Mouse (Mus musculus): ENCODE data around the gene Etv5. TPM values are rescaled to one million over a fixed set of nuclear protein-coding genes. Genes with fewer than 3 reads are reported as not detected.

Gene Etv5
- polyA plus RNA-seq, 1 experiment from 2014 or later, result 14.5 TPM

GRCm38 (mm10) chr16:22406050-22406449 lies 33.5 kb downstream of the Etv5 start:
- Histone ChIP-seq H3K4me2 (no peak overlapping the region), H3K4me3 (no peak overlapping the region), H3K9ac (no peak overlapping the region), H3K4me1 (0 out of 2 replicates have a peak, but pooled peaks cover 6% of the 10 kb centered on the region), H3K9me3 (replicated peaks) (no peaks in the 10 kb centered on the region), H3K27ac (no peak overlapping the region), H3K36me3 (ENCODE audit: poor library complexity, severe bottlenecking) (no peaks in the 10 kb centered on the region), H3K27me3 (no peaks in the 10 kb centered on the region)
- WGBS, result 73% methylated on average over 4 of the region's 4 CpGs
- no peak for ATAC-seq

GRCm38 (mm10) chr16:22405492-22405891 lies 34.0 kb downstream of the Etv5 start:
- ATAC-seq, result no peak
- no peak overlapping the region for H3K4me3 ChIP-seq
- H3K9ac ChIP-seq, result no peak overlapping the region
- H3K27me3 ChIP-seq, result no peaks in the 10 kb centered on the region
- no peak overlapping the region for H3K27ac ChIP-seq
- no peaks in the 10 kb centered on the region for H3K9me3 ChIP-seq (replicated peaks)
- H3K4me2 ChIP-seq, result no peak overlapping the region
- no peaks in the 10 kb centered on the region for H3K36me3 ChIP-seq (ENCODE audit: poor library complexity, severe bottlenecking)
- H3K4me1 ChIP-seq, result 0 out of 2 replicates have a peak, but pooled peaks cover 6% of the 10 kb centered on the region
- WGBS, result 75% methylated on average over 10 of the region's 10 CpGs

GRCm38 (mm10) chr16:22403715-22404114 lies 35.8 kb downstream of the Etv5 start:
- Histone ChIP-seq H3K36me3 (ENCODE audit: poor library complexity, severe bottlenecking) (no peaks in the 10 kb centered on the region), H3K4me2 (no peak overlapping the region), H3K9ac (no peak overlapping the region), H3K9me3 (replicated peaks) (no peaks in the 10 kb centered on the region), H3K27me3 (no peaks in the 10 kb centered on the region), H3K4me3 (no peak overlapping the region), H3K4me1 (0 out of 2 replicates have a peak, but pooled peaks cover 6% of the 10 kb centered on the region), H3K27ac (no peak overlapping the region)
- ATAC-seq, result no peak
- 92% methylated on average over 4 of the region's 4 CpGs for WGBS

- H3K27me3 ChIP-seq, result no peaks in the 10 kb centered on the region
- no peaks in the 10 kb centered on the region for H3K9me3 ChIP-seq (replicated peaks)
- H3K36me3 ChIP-seq (ENCODE audit: poor library complexity, severe bottlenecking), result no peaks in the 10 kb centered on the region
- H3K4me2 ChIP-seq, result no peak overlapping the region
- 0 out of 2 replicates have a peak, but pooled peaks cover 6% of the 10 kb centered on the region for H3K4me1 ChIP-seq
- H3K9ac ChIP-seq, result no peak overlapping the region
- no peak for ATAC-seq
- no peak overlapping the region for H3K27ac ChIP-seq
- H3K4me3 ChIP-seq, result no peak overlapping the region
Observed at GRCm38 (mm10) chr16:22402600-22402999, 36.9 kb downstream of the Etv5 start.

- no peak for ATAC-seq
- no peak overlapping the region for H3K4me3 ChIP-seq
- H3K4me1 ChIP-seq, result no peaks in the 10 kb centered on the region
- H3K9ac ChIP-seq, result no peak overlapping the region
- WGBS, result 64% methylated on average over 6 of the region's 6 CpGs
- H3K27ac ChIP-seq, result no peak overlapping the region
- no peak overlapping the region for H3K4me2 ChIP-seq
- H3K36me3 ChIP-seq (ENCODE audit: poor library complexity, severe bottlenecking), result no peaks in the 10 kb centered on the region
- H3K9me3 ChIP-seq (replicated peaks), result no peaks in the 10 kb centered on the region
- no peaks in the 10 kb centered on the region for H3K27me3 ChIP-seq
Observed at GRCm38 (mm10) chr16:22400226-22400625, 39.3 kb downstream of the Etv5 start.

- H3K4me1 ChIP-seq, result no peaks in the 10 kb centered on the region
- no peak overlapping the region; the same call in 1 of the 2 replicates for H3K27ac ChIP-seq
- 89% methylated on average over 10 of the region's 10 CpGs for WGBS
- no peak overlapping the region for H3K4me3 ChIP-seq
- no peaks in the 10 kb centered on the region for H3K9me3 ChIP-seq (replicated peaks)
- H3K4me2 ChIP-seq, result no peak overlapping the region
- no peaks in the 10 kb centered on the region for H3K36me3 ChIP-seq (ENCODE audit: poor library complexity, severe bottlenecking)
- no peak overlapping the region for H3K9ac ChIP-seq
- no peak for ATAC-seq
- no peaks in the 10 kb centered on the region for H3K27me3 ChIP-seq
Observed at GRCm38 (mm10) chr16:22398784-22399453, 40.6 kb downstream of the Etv5 start.

- H3K4me1 ChIP-seq, result no peaks in the 10 kb centered on the region
- no peaks in the 10 kb centered on the region for H3K36me3 ChIP-seq (ENCODE audit: poor library complexity, severe bottlenecking)
- no peak for ATAC-seq
- no peak overlapping the region for H3K27ac ChIP-seq
- H3K9ac ChIP-seq, result no peak overlapping the region
- no peaks in the 10 kb centered on the region for H3K9me3 ChIP-seq (replicated peaks)
- no peak overlapping the region for H3K4me3 ChIP-seq
- H3K27me3 ChIP-seq, result no peaks in the 10 kb centered on the region
- WGBS, result 87% methylated on average over 11 of the region's 11 CpGs
- H3K4me2 ChIP-seq, result no peak overlapping the region
Observed at GRCm38 (mm10) chr16:22398354-22398753, 41.2 kb downstream of the Etv5 start.

- Histone ChIP-seq H3K27ac (no peak overlapping the region), H3K9me3 (replicated peaks) (no peaks in the 10 kb centered on the region), H3K9ac (no peak overlapping the region), H3K4me3 (no peak overlapping the region), H3K4me1 (no peaks in the 10 kb centered on the region), H3K4me2 (no peak overlapping the region), H3K27me3 (no peaks in the 10 kb centered on the region), H3K36me3 (ENCODE audit: poor library complexity, severe bottlenecking) (no peaks in the 10 kb centered on the region)
- WGBS, result 85% methylated on average over 8 of the region's 8 CpGs
- ATAC-seq, result no peak
Observed at GRCm38 (mm10) chr16:22396420-22396819, 43.1 kb downstream of the Etv5 start.

GRCm38 (mm10) chr16:22395093-22395844 lies 44.2 kb downstream of the Etv5 start:
- Histone ChIP-seq H3K36me3 (ENCODE audit: poor library complexity, severe bottlenecking) (no peaks in the 10 kb centered on the region), H3K4me2 (no peak overlapping the region), H3K9me3 (replicated peaks) (no peaks in the 10 kb centered on the region), H3K9ac (no peak overlapping the region), H3K27me3 (no peaks in the 10 kb centered on the region), H3K4me1 (no peaks in the 10 kb centered on the region), H3K27ac (no peak overlapping the region), H3K4me3 (no peak overlapping the region)
- WGBS, result 72% methylated on average over 15 of the region's 15 CpGs
- ATAC-seq, result no peak

- H3K9me3 ChIP-seq (replicated peaks), result no peaks in the 10 kb centered on the region
- no peak overlapping the region for H3K9ac ChIP-seq
- WGBS, result 82% methylated on average over 9 of the region's 9 CpGs
- no peak overlapping the region for H3K4me3 ChIP-seq
- 0 out of 2 replicates have a peak, but pooled peaks cover 7% of the 10 kb centered on the region for H3K4me1 ChIP-seq
- ATAC-seq, result no peak
- no peaks in the 10 kb centered on the region; the same call in 1 of the 2 replicates for H3K36me3 ChIP-seq (ENCODE audit: poor library complexity, severe bottlenecking)
- no peak overlapping the region; the same call in none of the 2 replicates for H3K27ac ChIP-seq
- no peak overlapping the region for H3K4me2 ChIP-seq
- no peaks in the 10 kb centered on the region for H3K27me3 ChIP-seq
Observed at GRCm38 (mm10) chr16:22390348-22390897, 49.1 kb downstream of the Etv5 start.

- Histone ChIP-seq H3K27ac (peak overlapping the region; percentile 53), H3K36me3 (ENCODE audit: poor library complexity, severe bottlenecking) (no peaks in the 10 kb centered on the region; the same call in 1 of the 2 replicates), H3K9me3 (replicated peaks) (no peaks in the 10 kb centered on the region), H3K4me2 (peak overlapping the region; percentile 13; the same call in 1 of the 2 replicates), H3K27me3 (no peaks in the 10 kb centered on the region), H3K4me1 (0 out of 2 replicates have a peak, but pooled peaks cover 7% of the 10 kb centered on the region), H3K9ac (no peak overlapping the region), H3K4me3 (no peak overlapping the region)
- 63% methylated on average over 13 of the region's 13 CpGs for WGBS
- peak; percentile 90 for ATAC-seq
Observed at GRCm38 (mm10) chr16:22389146-22389911, 50.2 kb downstream of the Etv5 start.
